Mouse (Mus musculus): ENCODE results near the gene Slc27a3. TPM values are rescaled to one million over a fixed set of nuclear protein-coding genes. Genes with fewer than 3 reads are reported as not detected.

The Slc27a3 gene
- polyA plus RNA-seq, 1 experiment from 2014 or later: 0.58 TPM

GRCm38 (mm10) chr3:90388192-90388591, 1.5 kb downstream of the Slc27a3 start:
- peaks cover 23% of the 10 kb centered on the region for H3K4me1 ChIP-seq (ENCODE audit: insufficient read depth)
- H3K9ac ChIP-seq (replicated peaks): no peak overlapping the region
- DNase-seq: no peak
- 67% methylated on average over 4 of the region's 4 CpGs for WGBS (ENCODE audit: insufficient replicate concordance)
- no peak overlapping the region for H3K27ac ChIP-seq (ENCODE audit: low read depth)
- H3K27me3 ChIP-seq (ENCODE audit: insufficient read depth, low read length): peaks cover 22% of the 10 kb centered on the region
- no peaks in the 10 kb centered on the region for H3K9me3 ChIP-seq (ENCODE audit: low read length)
- H3K4me2 ChIP-seq (ENCODE audit: low read depth, low read length): no peak overlapping the region
- TF ChIP-seq EP300 (IDR thresholded peaks at IDR 0.05; ENCODE audit: low read depth) (no peak), CTCF (IDR thresholded peaks at IDR 0.05; ENCODE audit: low read depth) (no peak)
- H3K4me3 ChIP-seq (ENCODE audit: low read depth, low read length): no peak overlapping the region
- ATAC-seq: no peak
- peaks cover 21% of the 10 kb centered on the region for H3K36me3 ChIP-seq (replicated peaks; ENCODE audit: insufficient read depth, low read length)

GRCm38 (mm10) chr3:90387483-90387882, 2.3 kb downstream of the Slc27a3 start:
- 62% methylated on average over 11 of the region's 11 CpGs for WGBS (ENCODE audit: insufficient replicate concordance)
- peaks cover 22% of the 10 kb centered on the region for H3K27me3 ChIP-seq (ENCODE audit: insufficient read depth, low read length)
- H3K27ac ChIP-seq (ENCODE audit: low read depth): no peak overlapping the region
- no peak overlapping the region for H3K4me2 ChIP-seq (ENCODE audit: low read depth, low read length)
- no peak for DNase-seq
- ATAC-seq: no peak
- H3K9ac ChIP-seq (replicated peaks): no peak overlapping the region
- H3K4me3 ChIP-seq (ENCODE audit: low read depth, low read length): no peak overlapping the region
- H3K4me1 ChIP-seq (ENCODE audit: insufficient read depth): peaks cover 23% of the 10 kb centered on the region
- no peaks in the 10 kb centered on the region for H3K9me3 ChIP-seq (ENCODE audit: low read length)
- peaks cover 15% of the 10 kb centered on the region for H3K36me3 ChIP-seq (replicated peaks; ENCODE audit: insufficient read depth, low read length)
- TF ChIP-seq EP300 (IDR thresholded peaks at IDR 0.05; ENCODE audit: low read depth): no peak
- no peak for TF ChIP-seq CTCF (IDR thresholded peaks at IDR 0.05; ENCODE audit: low read depth)

- peaks cover 23% of the 10 kb centered on the region for H3K4me1 ChIP-seq (ENCODE audit: insufficient read depth)
- no peak overlapping the region for H3K4me2 ChIP-seq (ENCODE audit: low read depth, low read length)
- 89% methylated on average over 10 of the region's 10 CpGs for WGBS (ENCODE audit: insufficient replicate concordance)
- no peak for ATAC-seq
- peaks cover 22% of the 10 kb centered on the region for H3K27me3 ChIP-seq (ENCODE audit: insufficient read depth, low read length)
- no peak for DNase-seq
- peaks cover 8% of the 10 kb centered on the region for H3K36me3 ChIP-seq (replicated peaks; ENCODE audit: insufficient read depth, low read length)
- H3K9me3 ChIP-seq (ENCODE audit: low read length): no peaks in the 10 kb centered on the region
- no peak overlapping the region for H3K4me3 ChIP-seq (ENCODE audit: low read depth, low read length)
- TF ChIP-seq CTCF (IDR thresholded peaks at IDR 0.05; ENCODE audit: low read depth) (no peak), EP300 (IDR thresholded peaks at IDR 0.05; ENCODE audit: low read depth) (no peak)
- no peak overlapping the region for H3K9ac ChIP-seq (replicated peaks)
- H3K27ac ChIP-seq (ENCODE audit: low read depth): no peak overlapping the region
Measured at GRCm38 (mm10) chr3:90386817-90387216, 2.9 kb downstream of the Slc27a3 start.

GRCm38 (mm10) chr3:90384851-90385375, 4.8 kb downstream of the Slc27a3 start:
- no peak for ATAC-seq
- H3K27me3 ChIP-seq (ENCODE audit: insufficient read depth, low read length): peaks cover 18% of the 10 kb centered on the region
- DNase-seq: no peak
- no peak overlapping the region for H3K4me2 ChIP-seq (ENCODE audit: low read depth, low read length)
- peaks cover 19% of the 10 kb centered on the region for H3K4me1 ChIP-seq (ENCODE audit: insufficient read depth)
- 60% methylated on average over 7 of the region's 7 CpGs for WGBS (ENCODE audit: insufficient replicate concordance)
- TF ChIP-seq CTCF (IDR thresholded peaks at IDR 0.05; ENCODE audit: low read depth) (no peak), EP300 (IDR thresholded peaks at IDR 0.05; ENCODE audit: low read depth) (no peak)
- no peaks in the 10 kb centered on the region; the same call in 1 of the 2 replicates for H3K36me3 ChIP-seq (replicated peaks; ENCODE audit: insufficient read depth, low read length)
- H3K9me3 ChIP-seq (ENCODE audit: low read length): no peaks in the 10 kb centered on the region
- no peak overlapping the region for H3K27ac ChIP-seq (ENCODE audit: low read depth)
- no peak overlapping the region for H3K9ac ChIP-seq (replicated peaks)
- no peak overlapping the region for H3K4me3 ChIP-seq (ENCODE audit: low read depth, low read length)

GRCm38 (mm10) chr3:90383690-90384089, 6.0 kb downstream of the Slc27a3 start:
- Histone ChIP-seq H3K27me3 (ENCODE audit: insufficient read depth, low read length) (peaks cover 6% of the 10 kb centered on the region; the same call in 1 of the 2 replicates), H3K4me1 (ENCODE audit: insufficient read depth) (peaks cover 8% of the 10 kb centered on the region), H3K9me3 (ENCODE audit: low read length) (no peaks in the 10 kb centered on the region), H3K27ac (ENCODE audit: low read depth) (peak overlapping the region; percentile 62), H3K9ac (replicated peaks) (no peak overlapping the region), H3K4me2 (ENCODE audit: low read depth, low read length) (peak overlapping the region; percentile 30; the same call in 1 of the 2 replicates), H3K4me3 (ENCODE audit: low read depth, low read length) (no peak overlapping the region), H3K36me3 (replicated peaks; ENCODE audit: insufficient read depth, low read length) (no peaks in the 10 kb centered on the region; the same call in 1 of the 2 replicates)
- TF ChIP-seq CTCF (IDR thresholded peaks at IDR 0.05; ENCODE audit: low read depth) (no peak), EP300 (IDR thresholded peaks at IDR 0.05; ENCODE audit: low read depth) (no peak)
- DNase-seq: peak; percentile 46
- 40% methylated on average over 4 of the region's 4 CpGs for WGBS (ENCODE audit: insufficient replicate concordance)
- ATAC-seq: peak; percentile 81

GRCm38 (mm10) chr3:90381727-90382126, 8.0 kb downstream of the Slc27a3 start:
- 70% methylated on average over 11 of the region's 11 CpGs for WGBS (ENCODE audit: insufficient replicate concordance)

More at GRCm38 (mm10) chr3:90381727-90382126, 8.0 kb downstream of the Slc27a3 start:
- H3K27ac ChIP-seq (ENCODE audit: low read depth): no peak overlapping the region
- ATAC-seq (no peak), DNase-seq (no peak)
- H3K4me1 ChIP-seq (ENCODE audit: insufficient read depth): peaks cover 8% of the 10 kb centered on the region
- no peaks in the 10 kb centered on the region; the same call in 1 of the 2 replicates for H3K36me3 ChIP-seq (replicated peaks; ENCODE audit: insufficient read depth, low read length)
- no peak overlapping the region for H3K4me2 ChIP-seq (ENCODE audit: low read depth, low read length)
- TF ChIP-seq EP300 (IDR thresholded peaks at IDR 0.05; ENCODE audit: low read depth) (no peak), CTCF (IDR thresholded peaks at IDR 0.05; ENCODE audit: low read depth) (no peak)
- no peaks in the 10 kb centered on the region for H3K9me3 ChIP-seq (ENCODE audit: low read length)
- no peaks in the 10 kb centered on the region for H3K27me3 ChIP-seq (ENCODE audit: insufficient read depth, low read length)
- no peak overlapping the region for H3K9ac ChIP-seq (replicated peaks)
- H3K4me3 ChIP-seq (ENCODE audit: low read depth, low read length): no peak overlapping the region
